ENCODE assay signal across 13 mouse cellular contexts in the genomic region with DNA sequence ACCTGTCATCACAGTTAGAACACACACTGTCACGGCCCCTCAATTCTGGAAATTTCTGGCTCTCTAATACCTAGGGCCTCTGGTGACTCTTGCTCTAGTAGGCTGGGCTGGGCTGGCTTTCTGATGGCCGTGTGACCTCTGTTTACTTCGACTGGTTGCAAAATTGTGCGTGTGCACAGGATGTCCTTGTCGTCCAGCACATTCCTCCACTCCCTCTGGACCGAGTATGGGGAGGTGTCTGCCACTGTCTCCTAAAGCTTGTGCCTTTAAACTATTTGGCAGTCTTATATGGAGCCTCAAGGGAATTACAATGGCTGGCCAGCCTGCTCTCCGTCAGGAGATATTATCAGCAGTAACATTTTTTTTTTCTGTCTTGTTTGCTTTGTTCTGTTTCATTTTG. TPM values are rescaled to one million over a fixed set of nuclear protein-coding genes. Genes with fewer than 3 reads are reported as not detected.
DNase-seq lines count a peak whose midpoint lies in the region; ATAC-seq and TF ChIP-seq lines count a peak whose summit lies in the region.
"Had no signal": no experiment of that assay in that cellular context is flagged by ENCODE, and none has a peak within 500 bp of the region (broad histone marks: within the 10 kb centered on the region; RNA-seq: fewer than 3 reads in every experiment).

No protein-coding gene starts in this region.

- no peaks in the 10 kb centered on the region for H3K36me3 ChIP-seq in liver, adult 2 months (ENCODE audit: control insufficient read depth, insufficient read depth, low read length)
- H3K36me3 ChIP-seq in liver, embryonic 11.5 days (ENCODE audit: control insufficient read depth, insufficient read depth, low read length) = no peaks in the 10 kb centered on the region
- H3K36me3 ChIP-seq: hindbrain, embryonic 13.5 days; limb, embryonic 13.5 days; midbrain, embryonic 15.5 days had no signal

- DNase-seq in liver, adult 2 months (ENCODE audit: extremely low read depth, low read depth, low spot score) = peak; percentile 94
- no peak for DNase-seq in liver, embryonic 11.5 days (ENCODE audit: low spot score)
- DNase-seq in kidney, adult 9 months = peak; percentile 37
- DNase-seq in lung, postnatal 25 days (ENCODE audit: low spot score) = peak; percentile 61
- DNase-seq in layer of hippocampus, postnatal 14 days (ENCODE audit: low spot score in 2 of 2) = no peak
- no peak for DNase-seq in left cerebral cortex, adult 18-20 months (ENCODE audit: low spot score in 2 of 2)

- H3K79me2 ChIP-seq in liver, adult 2 months (ENCODE audit: control insufficient read depth, insufficient read depth, low read length) = no peaks in the 10 kb centered on the region

- no peak overlapping the region for H3K4me3 ChIP-seq in liver, adult 2 months (ENCODE audit: insufficient read depth, low read depth, low read length)
- no peak overlapping the region for H3K4me3 ChIP-seq in liver, embryonic 11.5 days (ENCODE audit: low read depth, low read length)
- no peak overlapping the region for H3K4me3 ChIP-seq in brown adipose tissue, adult 24 weeks (ENCODE audit: insufficient read depth, low read depth, low read length)
- H3K4me3 ChIP-seq: hindbrain, embryonic 13.5 days; layer of hippocampus, adult 2 months; limb, embryonic 13.5 days; midbrain, embryonic 15.5 days had no signal

- H3K9ac ChIP-seq in liver, adult 2 months (ENCODE audit: low read depth, low read length) = no peak overlapping the region
- no peak overlapping the region for H3K9ac ChIP-seq in liver, embryonic 11.5 days (ENCODE audit: low read depth, low read length)
- H3K9ac ChIP-seq: hindbrain, embryonic 13.5 days; limb, embryonic 13.5 days; midbrain, embryonic 15.5 days had no signal

- no peak for ATAC-seq in liver, embryonic 11.5 days (replicated peaks; ENCODE audit: low FRiP score)
- ATAC-seq in megakaryocyte-erythroid progenitor cell, adult 5-6 weeks (replicated peaks; ENCODE audit: low FRiP score, low TSS enrichment, poor library complexity, severe bottlenecking) = no peak
- ATAC-seq: forebrain, embryonic 14.5 days; midbrain, embryonic 15.5 days had no signal

- H3K4me2 ChIP-seq in liver, embryonic 11.5 days = no peak overlapping the region
- H3K4me2 ChIP-seq: hindbrain, embryonic 13.5 days; limb, embryonic 13.5 days; midbrain, embryonic 15.5 days had no signal

- H3K4me1 ChIP-seq in liver, adult 2 months (ENCODE audit: control insufficient read depth, insufficient read depth, low read length) = peaks cover 19% of the 10 kb centered on the region
- H3K4me1 ChIP-seq in liver, embryonic 11.5 days (replicated peaks; ENCODE audit: control insufficient read depth, insufficient read depth, low read length) = peaks cover 6% of the 10 kb centered on the region; the same call in 1 of the 2 replicates
- peaks cover 32% of the 10 kb centered on the region for H3K4me1 ChIP-seq in brown adipose tissue, adult 24 weeks (ENCODE audit: control insufficient read depth, insufficient read depth, insufficient read length, low read length)
- H3K4me1 ChIP-seq: midbrain, embryonic 15.5 days had no signal

- no peaks in the 10 kb centered on the region for H3K9me3 ChIP-seq in liver, embryonic 11.5 days (ENCODE audit: control insufficient read depth, low read length)
- H3K9me3 ChIP-seq: hindbrain, embryonic 13.5 days; limb, embryonic 13.5 days; midbrain, embryonic 15.5 days had no signal

- TF ChIP-seq POLR2A in liver, adult 2 months (IDR thresholded peaks at IDR 0.05; ENCODE audit: extremely low read depth, insufficient read depth, low read length) = no peak

- no peaks in the 10 kb centered on the region for H3K27me3 ChIP-seq in liver, adult 2 months (ENCODE audit: control insufficient read depth, insufficient read depth, low read length)
- H3K27me3 ChIP-seq in liver, embryonic 11.5 days (replicated peaks; ENCODE audit: control insufficient read depth, insufficient read depth, low read length) = no peaks in the 10 kb centered on the region
- H3K27me3 ChIP-seq: hindbrain, embryonic 13.5 days; limb, embryonic 13.5 days; midbrain, embryonic 15.5 days had no signal

- WGBS in liver, adult 2 months = 9% methylated on average over 7 of the region's 7 CpGs
- WGBS in liver, embryonic 11.5 days = 65% methylated on average over 7 of the region's 7 CpGs

- H3K27ac ChIP-seq in liver, adult 2 months (replicated peaks; ENCODE audit: insufficient read depth, low read depth, low read length) = peak overlapping the region; percentile 63
- no peak overlapping the region for H3K27ac ChIP-seq in liver, embryonic 11.5 days (ENCODE audit: low read depth, low read length)
- peak overlapping the region; percentile 100 for H3K27ac ChIP-seq in brown adipose tissue, adult 24 weeks (replicated peaks; ENCODE audit: low read depth, low read length)
- H3K27ac ChIP-seq: hindbrain, embryonic 13.5 days; layer of hippocampus, adult 2 months; limb, embryonic 13.5 days; midbrain, embryonic 15.5 days had no signal

- TF ChIP-seq CTCF in liver, adult 2 months (IDR thresholded peaks at IDR 0.05; ENCODE audit: low read depth, low read length) = no peak

RNA-seq across cellular contexts. Expression of a gene that starts 23.2 kb away (rescaled TPM):
- 11.5 and 13.2 TPM in 2 replicates for total RNA-seq in liver, adult 2 months (2014; rRNA removed)
- 5.6 and 6.5 TPM in 2 replicates for polyA plus RNA-seq in liver, adult 2 months (2012; rRNA removed)
- 16.3 and 19.4 TPM in 2 replicates for polyA plus RNA-seq in liver, embryonic 11.5 days (2014; fragmentation: Nextera tagmentation; extraction: Ambion mirVana)
- polyA plus RNA-seq in brown adipose tissue, adult 24 weeks (2012; ENCODE audit: insufficient read depth, insufficient read length, missing spikeins) = 17.6 and 26.8 TPM in 2 replicates
- total RNA-seq in megakaryocyte-erythroid progenitor cell, adult 5-6 weeks (2014; fragmentation: Nextera tagmentation) = 1.5 and 1.9 TPM in 2 replicates
- total RNA-seq in megakaryocyte-erythroid progenitor cell, adult 5-6 weeks (2017) = 0.30 and 0.75 TPM in 2 replicates
- 1 to 10 TPM; 3.4 to 4.3 TPM for total RNA-seq in layer of hippocampus, postnatal 14 days (2021)
- total RNA-seq in left cerebral cortex, adult 18-20 months (2021) = 1 to 10 TPM; 4.4 to 9.5 TPM

RNA-seq across cellular contexts. Expression of a gene that starts 40.2 kb away (rescaled TPM):
- total RNA-seq in liver, adult 2 months (2014; rRNA removed) = 380 and 503 TPM in 2 replicates
- polyA plus RNA-seq in liver, adult 2 months (2012; rRNA removed) = 280 and 301 TPM in 2 replicates
- polyA plus RNA-seq in liver, embryonic 11.5 days (2014; fragmentation: Nextera tagmentation; extraction: Ambion mirVana) = 1,053 and 1,060 TPM in 2 replicates
- 729 and 792 TPM in 2 replicates for polyA plus RNA-seq in brown adipose tissue, adult 24 weeks (2012; ENCODE audit: insufficient read depth, insufficient read length, missing spikeins)
- 3,729 and 3,811 TPM in 2 replicates for total RNA-seq in megakaryocyte-erythroid progenitor cell, adult 5-6 weeks (2014; fragmentation: Nextera tagmentation)
- 1,714 and 1,757 TPM in 2 replicates for total RNA-seq in megakaryocyte-erythroid progenitor cell, adult 5-6 weeks (2017)
- 100 to 1,000 TPM; 393 to 396 TPM for total RNA-seq in layer of hippocampus, postnatal 14 days (2021)
- 100 to 1,000 TPM; 437 to 446 TPM for total RNA-seq in left cerebral cortex, adult 18-20 months (2021)

Comparison
In these comparisons a context has a peak if more than half of its experiments do, and no peak if none do; other contexts are left out.
1. DNase-seq: peak in liver, adult 2 months (single experiment), kidney, adult 9 months (single experiment) and lung, postnatal 25 days (single experiment); none in liver, embryonic 11.5 days (single experiment), layer of hippocampus, postnatal 14 days (0 of 2) and left cerebral cortex, adult 18-20 months (0 of 2).